Mouse (Mus musculus): ENCODE results near the gene Ndufs2.
A peak's percentile ranks its signal among the peaks of the same experiment; 100 is the strongest.

- no peak for TF ChIP-seq CTCF (IDR thresholded peaks at IDR 0.05; ENCODE audit: low read depth, low read length)
- peak; percentile 97 for TF ChIP-seq POLR2A (IDR thresholded peaks at IDR 0.05; ENCODE audit: extremely low read depth, insufficient read depth, low read length)
Measured at GRCm38 (mm10) chr1:171224857-171225256, 26.3 kb downstream of the Ndufs2 start, which contains the start of gene Apoa2.

Data from liver, adult 2 months (tissue).